Mouse (Mus musculus) heart, postnatal 36 days (tissue): Measurements from ENCODE around the gene Guca2a. TPM values are rescaled to one million over a fixed set of nuclear protein-coding genes. Genes with fewer than 3 reads are reported as not detected.

Source experiments
- DNase-seq, 2 experiments: peaks; one replicate each; pipeline ENCODE4 v3.0.0; 2021 to 2022
- intact Hi-C: fragments of 180-260 bp; cut with DNase I; formaldehyde crosslinking; loops from one replicate; pipeline ENCODE4 v1.15.1; 2025
- total RNA-seq, 2 experiments: library from RNA; stranded (reverse); gene quantifications; 2 replicates each; pipeline ENCODE4 v1.2.3; 2021

Gene Guca2a
- total RNA-seq, 2 experiments from 2014 or later, result not detected

DNA sequence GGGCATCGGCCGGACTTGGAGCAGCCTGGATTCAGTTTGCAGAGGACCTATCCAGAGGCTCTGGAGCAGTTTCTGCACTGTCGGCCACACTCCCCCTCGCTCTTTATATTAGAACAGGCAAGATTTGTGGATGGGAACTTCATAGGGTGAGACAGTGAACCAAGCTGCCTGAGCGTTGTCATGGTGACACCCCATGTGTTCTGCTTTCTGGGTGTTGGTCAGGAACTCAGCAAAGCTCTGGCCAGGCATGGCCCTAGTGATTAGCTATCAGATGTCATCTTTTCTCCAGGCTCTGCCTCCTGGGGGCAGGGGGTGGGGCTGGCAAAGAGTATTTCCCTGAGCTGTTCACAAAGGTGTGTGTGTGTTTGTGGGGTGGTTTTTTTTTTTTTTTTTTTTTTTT, 45.1 kb downstream of the Guca2a start:
- no peak for DNase-seq
- intact Hi-C loops, result no loop called here

DNA sequence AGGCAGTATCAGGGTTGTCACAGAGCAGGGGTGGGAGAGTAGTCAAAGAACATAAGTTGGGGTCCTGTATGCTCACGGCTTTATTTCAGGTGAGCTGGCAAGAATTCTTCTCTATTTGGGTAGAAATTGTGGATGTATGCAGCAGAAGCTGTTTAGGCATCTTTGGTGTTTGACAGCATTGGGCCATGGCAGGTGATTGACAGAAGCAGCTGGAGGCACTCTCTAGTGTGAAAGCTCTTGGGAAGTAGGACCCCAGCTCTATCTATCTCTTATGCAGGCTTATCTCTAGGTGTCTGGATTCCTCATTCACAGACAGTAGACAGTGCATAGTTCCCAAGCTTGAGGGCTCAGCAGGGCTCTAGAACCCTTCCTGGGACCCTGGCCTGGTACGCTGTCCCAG, 48.2 kb downstream of the Guca2a start:
- no peak for DNase-seq
- intact Hi-C loops, result no loop called here

Other genes starting within 250 kb of the Guca2a start
- under 1 TPM in 1 of 2 experiments, not detected in 1; 0.36 TPM for gene Ccdc30, start 222.2 kb upstream of the Guca2a start, total RNA-seq
- 10 to 100 TPM in 1 of 2 experiments, 1 to 10 TPM in 1; 9.6 to 12.7 TPM for gene Ppcs, start 215.3 kb upstream of the Guca2a start, total RNA-seq
- gene Zmynd12, start 214.9 kb upstream of the Guca2a start, total RNA-seq, result not detected
- gene Rimkla, start 145.1 kb upstream of the Guca2a start, total RNA-seq, result under 1 TPM; 0.33 to 0.56 TPM
- gene Foxj3, start 100.7 kb upstream of the Guca2a start, total RNA-seq, result 10 to 100 TPM; 30.0 to 31.3 TPM
- gene Frg2f1, start 98.2 kb upstream of the Guca2a start, total RNA-seq, result 1 to 10 TPM; 4.7 to 5.1 TPM
- gene Guca2b, start 21.2 kb downstream of the Guca2a start, total RNA-seq, result under 1 TPM in 1 of 2 experiments, not detected in 1; 0.89 TPM
- gene Hivep3, start 96.1 kb downstream of the Guca2a start, total RNA-seq, result 1 to 10 TPM; 5.7 to 6.3 TPM